Mouse (Mus musculus): ENCODE results near the gene Defb19.

The Defb19 gene

GRCm38 (mm10) chr2:152586926-152587560, 6.9 kb upstream of the Defb19 start:
- DNase-seq (ENCODE audit: low read depth, low spot score), result no peak

- no peak for DNase-seq (ENCODE audit: low read depth, low spot score)
These were observed 500 bp upstream of the Defb19 start for GRCm38 (mm10) chr2:152580612-152581011.

GRCm38 (mm10) chr2:152573484-152573883, 6.6 kb downstream of the Defb19 start:
- no peak for DNase-seq (ENCODE audit: low read depth, low spot score)

- no peak for DNase-seq (ENCODE audit: low read depth, low spot score)
These were observed 7.9 kb downstream of the Defb19 start, which contains the start of gene Defb21 for GRCm38 (mm10) chr2:152572114-152572794. TSS of gene Defb21 (plus strand) at chr2:152572744.

GRCm38 (mm10) chr2:152570313-152570712, 9.8 kb downstream of the Defb19 start:
- no peak for DNase-seq (ENCODE audit: low read depth, low spot score)

- DNase-seq (ENCODE audit: low read depth, low spot score), result no peak
These were observed 10.2 kb downstream of the Defb19 start for GRCm38 (mm10) chr2:152569881-152570280.

- no peak for DNase-seq (ENCODE audit: low read depth, low spot score)
These were observed 11.1 kb downstream of the Defb19 start, which contains the start of gene Gm17416 for GRCm38 (mm10) chr2:152569038-152569437. TSS of gene Gm17416 (plus strand) at chr2:152569338.

GRCm38 (mm10) chr2:152556655-152557054, 23.5 kb downstream of the Defb19 start:
- no peak for DNase-seq (ENCODE audit: low read depth, low spot score)

GRCm38 (mm10) chr2:152553774-152554423, 26.2 kb downstream of the Defb19 start:
- peak; percentile 27 for DNase-seq (ENCODE audit: low read depth, low spot score)

GRCm38 (mm10) chr2:152548124-152548523, 32.0 kb downstream of the Defb19 start:
- no peak for DNase-seq (ENCODE audit: low read depth, low spot score)

GRCm38 (mm10) chr2:152544691-152545090, 35.4 kb downstream of the Defb19 start:
- DNase-seq (ENCODE audit: low read depth, low spot score), result peak; percentile 46

GRCm38 (mm10) chr2:152543478-152543877, 36.6 kb downstream of the Defb19 start:
- DNase-seq (ENCODE audit: low read depth, low spot score), result no peak

GRCm38 (mm10) chr2:152542897-152543296, 37.2 kb downstream of the Defb19 start:
- DNase-seq (ENCODE audit: low read depth, low spot score), result no peak

GRCm38 (mm10) chr2:152541979-152542378, 38.1 kb downstream of the Defb19 start:
- DNase-seq (ENCODE audit: low read depth, low spot score), result no peak

GRCm38 (mm10) chr2:152539944-152540710, 40.0 kb downstream of the Defb19 start, which contains the start of gene Defb29:
TSS of gene Defb29 (minus strand) at chr2:152540098.
- no peak for DNase-seq (ENCODE audit: low read depth, low spot score)

Data from telencephalon, adult 2 months (tissue).